Mouse (Mus musculus): Measurements from ENCODE around the gene Brf1.

- TF ChIP-seq POLR2A (IDR thresholded peaks at IDR 0.05; ENCODE audit: low read depth, low read length) (no peak), CTCF (IDR thresholded peaks at IDR 0.05; ENCODE audit: borderline replicate concordance, insufficient read depth, low read length) (no peak)
Observed at GRCm38 (mm10) chr12:112927265-112927664, 73.2 kb downstream of the Brf1 start.
